Mouse (Mus musculus) Patski (cell line): ENCODE measurements around the gene Suv39h1. TPM values are rescaled to one million over a fixed set of nuclear protein-coding genes. Genes with fewer than 3 reads are reported as not detected.
"Not testable (repeated sequence)": the region's sequence is repeated elsewhere in the genome, so short reads cannot be mapped to it uniquely, and the experiment has no call there.

Experiments
- ATAC-seq: fragments of 100-300 bp; one replicate; pipeline ENCODE4 v1.8.0; 2021
- CTCF ChIA-PET: fragments of 350-600 bp; sonication (Branson Sonifier 250); formaldehyde crosslinking; loops from one replicate; lab custom pipeline; 2022; ENCODE audit warnings: inconsistent platforms; lab: Charles Lee
- POLR2A ChIA-PET: fragments of 350-600 bp; sonication (Branson Sonifier 250); formaldehyde crosslinking; loops from one replicate; lab custom pipeline; 2022; ENCODE audit warnings: antibody characterized with exemption, inconsistent platforms; lab: Charles Lee
- DNase-seq: peaks from one replicate; pipeline ENCODE4 v3.0.0-alpha.2; 2011; ENCODE audit warnings: low read depth, low spot score
- H3K27me3 ChIP-seq: fragments of 371-371 bp; one replicate; pipeline ENCODE4 v1.5.1; 2021
- CTCF ChIP-seq: fragments of 100-300 bp; IDR thresholded peaks from one replicate; pipeline ENCODE4 v1.5.1; 2021
- in situ Hi-C: fragments of 300-500 bp; cut with MboI; formaldehyde crosslinking; loops from 3 replicates; pipeline ENCODE4 v1.11.1; 2018; ENCODE audit warnings: low pct_unique_long_range_greater_than_20kb, mixed read lengths
- polyA plus RNA-seq: library from polyadenylated mRNA; unstranded; gene quantifications from one replicate; pipeline ENCODE4 v1.2.3, GENCODE M21; 2021

The Suv39h1 gene
- polyA plus RNA-seq, 1 experiment from 2014 or later = 31.9 TPM

GRCm38 (mm10) chrX:8033009-8033408, 41.6 kb downstream of the Suv39h1 start:
- ATAC-seq (no peak), DNase-seq (no peak)
- CTCF ChIA-PET = no interaction called here
- no peak for TF ChIP-seq CTCF
- H3K27me3 ChIP-seq = no peaks in the 10 kb centered on the region
- POLR2A ChIA-PET = no interaction called here
- in situ Hi-C loops = no loop called here

- H3K27me3 ChIP-seq = no peaks in the 10 kb centered on the region
- TF ChIP-seq CTCF = no peak
- ChIA-PET CTCF (interaction anchor here (1.0 kb wide), 1 partner anchor 112 kb away, joined by 3 read pairs; no protein-coding TSS in a partner anchor), POLR2A (no interaction called here)
- DNase-seq (no peak), ATAC-seq (no peak)
- in situ Hi-C loops = loop anchor here (10.0 kb wide), 1 partner anchor 78 kb away; no protein-coding TSS in a partner anchor
These were observed 47.7 kb downstream of the Suv39h1 start for GRCm38 (mm10) chrX:8026811-8027210.

- H3K27me3 ChIP-seq = no peaks in the 10 kb centered on the region
- POLR2A ChIA-PET = no interaction called here
- CTCF ChIA-PET = no interaction called here
- TF ChIP-seq CTCF = no peak
- in situ Hi-C loops = loop anchor here (10.0 kb wide), 1 partner anchor 80 kb away; no protein-coding TSS in a partner anchor
- no peak for DNase-seq
- no peak for ATAC-seq
These were observed 49.8 kb downstream of the Suv39h1 start for GRCm38 (mm10) chrX:8024795-8025194.

GRCm38 (mm10) chrX:8020111-8020778, 54.3 kb downstream of the Suv39h1 start:
- in situ Hi-C loops = loop anchor here (10.0 kb wide), 1 partner anchor 85 kb away; no protein-coding TSS in a partner anchor
- DNase-seq = no peak
- peak; percentile 72 for TF ChIP-seq CTCF
- no peak for ATAC-seq
- POLR2A ChIA-PET = no interaction called here
- peaks cover 10% of the 10 kb centered on the region for H3K27me3 ChIP-seq
- CTCF ChIA-PET = interaction anchor here (1.2 to 5.7 kb wide), 5 partner anchors 8 to 108 kb away, joined by 3 to 60 read pairs (median 3); no protein-coding TSS in a partner anchor

GRCm38 (mm10) chrX:8018286-8018685, 56.3 kb downstream of the Suv39h1 start, which contains the start of gene Glod5:
Gene Glod5 (minus strand): TSS chrX:8018492.
- in situ Hi-C loops = loop anchor here (5.0 kb wide), 1 partner anchor 106 kb away; no protein-coding TSS in a partner anchor
- DNase-seq (no peak), ATAC-seq (no peak)
- H3K27me3 ChIP-seq = peaks cover 13% of the 10 kb centered on the region
- ChIA-PET POLR2A (no interaction called here), CTCF (interaction anchor here (1.0 to 5.7 kb wide), 5 partner anchors 10 to 106 kb away, joined by 3 to 60 read pairs (median 5); no protein-coding TSS in a partner anchor)
- no peak for TF ChIP-seq CTCF

GRCm38 (mm10) chrX:8017142-8017541, 57.4 kb downstream of the Suv39h1 start:
- POLR2A ChIA-PET = no interaction called here
- CTCF ChIA-PET = interaction anchor here (0.8 to 5.7 kb wide), 6 partner anchors 11 to 105 kb away, joined by 3 to 60 read pairs (median 3); no protein-coding TSS in a partner anchor
- in situ Hi-C loops = loop anchor here (5.0 kb wide), 1 partner anchor 105 kb away; no protein-coding TSS in a partner anchor
- ATAC-seq = no peak
- no peak for DNase-seq
- TF ChIP-seq CTCF = peak; percentile 91
- peaks cover 13% of the 10 kb centered on the region for H3K27me3 ChIP-seq

GRCm38 (mm10) chrX:8015675-8016074, 58.9 kb downstream of the Suv39h1 start:
- POLR2A ChIA-PET = not testable (repeated sequence)

GRCm38 (mm10) chrX:8013569-8014314, 60.8 kb downstream of the Suv39h1 start:
- CTCF ChIA-PET = interaction anchor here (1.9 kb wide), 1 partner anchor 11 kb away, joined by 5 read pairs; no protein-coding TSS in a partner anchor
- POLR2A ChIA-PET = interaction anchor here (0.6 kb wide), 1 partner anchor 74 kb away, joined by 4 read pairs; no protein-coding TSS in a partner anchor
- no peak for TF ChIP-seq CTCF
- H3K27me3 ChIP-seq = peaks cover 12% of the 10 kb centered on the region
- DNase-seq (no peak), ATAC-seq (no peak)
- in situ Hi-C loops = no loop called here

More at GRCm38 (mm10) chrX:8015675-8016074, 58.9 kb downstream of the Suv39h1 start:
- in situ Hi-C loops = loop anchor here (5.0 kb wide), 1 partner anchor 103 kb away; no protein-coding TSS in a partner anchor
- not testable (repeated sequence) for DNase-seq, ATAC-seq
- peak; percentile 36 for TF ChIP-seq CTCF
- CTCF ChIA-PET = interaction anchor here (0.6 to 5.7 kb wide), 3 partner anchors 9 to 126 kb away, joined by 3 to 60 read pairs (median 3); no protein-coding TSS in a partner anchor
- H3K27me3 ChIP-seq = peaks cover 13% of the 10 kb centered on the region

GRCm38 (mm10) chrX:8013157-8013556, 61.4 kb downstream of the Suv39h1 start:
- in situ Hi-C loops = no loop called here
- ChIA-PET POLR2A (interaction anchor here (0.6 kb wide), 1 partner anchor 74 kb away, joined by 4 read pairs; no protein-coding TSS in a partner anchor), CTCF (interaction anchor here (1.3 to 1.9 kb wide), 3 partner anchors 8 to 57 kb away, joined by 3 to 5 read pairs (median 4); no protein-coding TSS in a partner anchor)

More at GRCm38 (mm10) chrX:8013157-8013556, 61.4 kb downstream of the Suv39h1 start:
- H3K27me3 ChIP-seq = peaks cover 11% of the 10 kb centered on the region
- no peak for TF ChIP-seq CTCF
- ATAC-seq (no peak), DNase-seq (no peak)

Other genes with a start within 250 kb of the Suv39h1 start
- gene Otud5, start 233.4 kb downstream of the Suv39h1 start, polyA plus RNA-seq = 83.0 TPM
- gene Pim2, start 196.5 kb downstream of the Suv39h1 start, polyA plus RNA-seq = 11.6 TPM
- gene Slc35a2, start 190.7 kb downstream of the Suv39h1 start, polyA plus RNA-seq = 52.7 TPM
- gene Pqbp1, start 175.5 kb downstream of the Suv39h1 start, polyA plus RNA-seq = 71.3 TPM
- 57.1 TPM for gene Timm17b, start 175.4 kb downstream of the Suv39h1 start, polyA plus RNA-seq
- gene Gm10491, start 166.9 kb downstream of the Suv39h1 start, polyA plus RNA-seq = not detected
- not detected for gene Gm10490, start 165.2 kb downstream of the Suv39h1 start, polyA plus RNA-seq
- not detected for gene Pcsk1n, start 154.9 kb downstream of the Suv39h1 start, polyA plus RNA-seq
- gene Eras, start 146.2 kb downstream of the Suv39h1 start, polyA plus RNA-seq = not detected
- 159 TPM for gene Hdac6, start 126.9 kb downstream of the Suv39h1 start, polyA plus RNA-seq
- gene Gata1, start 96.7 kb downstream of the Suv39h1 start, polyA plus RNA-seq = not detected
- 3.2 TPM for gene Glod5, start 56.3 kb downstream of the Suv39h1 start, polyA plus RNA-seq
- gene Was, start 15.7 kb upstream of the Suv39h1 start, polyA plus RNA-seq = 0.10 TPM
- 66.1 TPM for gene Wdr13, start 58.1 kb upstream of the Suv39h1 start, polyA plus RNA-seq
- gene Rbm3, start 71.1 kb upstream of the Suv39h1 start, polyA plus RNA-seq = 255 TPM
- gene Tbc1d25, start 101.4 kb upstream of the Suv39h1 start, polyA plus RNA-seq = 15.5 TPM
- gene Ebp, start 118.8 kb upstream of the Suv39h1 start, polyA plus RNA-seq = 51.1 TPM
- gene Porcn, start 131.8 kb upstream of the Suv39h1 start, polyA plus RNA-seq = 13.8 TPM
- 38.1 TPM for gene Ftsj1, start 177.6 kb upstream of the Suv39h1 start, polyA plus RNA-seq
- not detected for gene Slc38a5, start 196.4 kb upstream of the Suv39h1 start, polyA plus RNA-seq